Mouse (Mus musculus) gastrocnemius, postnatal 36 days (tissue): ENCODE measurements around the gene Olfr1352. TPM values are rescaled to one million over a fixed set of nuclear protein-coding genes. Genes with fewer than 3 reads are reported as not detected.
"Not testable (repeated sequence)": the region's sequence is repeated elsewhere in the genome, so short reads cannot be mapped to it uniquely, and the experiment has no call there.

Experiments used
- DNase-seq, 2 experiments: peaks; one replicate each; pipeline ENCODE4 v3.0.0; 2022
- intact Hi-C: fragments of 180-260 bp; cut with DNase I; formaldehyde crosslinking; loops from one replicate; pipeline ENCODE4 v1.15.1; 2025
- long read RNA-seq, 2 experiments: library from polyadenylated mRNA; stranded (forward); transcript quantifications; one replicate each; pipeline ENCODE4 v2.0.0; 2021
- total RNA-seq, 2 experiments: library from RNA; stranded (reverse); gene quantifications; 2 replicates each; pipeline ENCODE4 v1.2.3; 2021

The Olfr1352 gene
- total RNA-seq: not detected
- long read RNA-seq, experiment 1: 0 reads
- long read RNA-seq, experiment 2: 0 reads

GRCm38 (mm10) chr10:78980750-78981149 lies at the start of gene Olfr1352:
Gene Olfr1352 (plus strand): TSS chr10:78981050.
- intact Hi-C loops: no loop called here
- no peak for DNase-seq

- DNase-seq, intact Hi-C loops: not testable (repeated sequence)
Measured at GRCm38 (mm10) chr10:78950336-78950735, 30.5 kb upstream of the Olfr1352 start, which contains the start of gene Olfr8. Gene Olfr8 (plus strand): TSS chr10:78950636.

- DNase-seq, intact Hi-C loops: not testable (repeated sequence)
Measured at GRCm38 (mm10) chr10:78963009-78963408, 17.8 kb upstream of the Olfr1352 start, which contains the start of gene Olfr1353. Gene Olfr1353 (plus strand): TSS chr10:78963309.

- no peak for DNase-seq
Measured at GRCm38 (mm10) chr10:79012172-79012571, 31.3 kb downstream of the Olfr1352 start, which contains the start of gene Olfr1351. Gene Olfr1351 (plus strand): TSS chr10:79012472.

GRCm38 (mm10) chr10:79028441-79028840 lies 47.6 kb downstream of the Olfr1352 start, which contains the start of gene Olfr57:
Gene Olfr57 (plus strand): TSS chr10:79028741.
- intact Hi-C loops: no loop called here
- DNase-seq: no peak

More at GRCm38 (mm10) chr10:79012172-79012571, 31.3 kb downstream of the Olfr1352 start, which contains the start of gene Olfr1351:
- intact Hi-C loops: no loop called here

Other genes with a start within 250 kb of the Olfr1352 start
- gene Ccdc105, start 228.0 kb upstream of the Olfr1352 start, total RNA-seq: not detected
- gene Slc1a6, start 200.6 kb upstream of the Olfr1352 start, total RNA-seq: not detected
- gene Olfr1356, start 128.9 kb upstream of the Olfr1352 start, total RNA-seq: not detected
- not detected for gene Olfr1355, start 105.5 kb upstream of the Olfr1352 start, total RNA-seq
- not detected for gene Olfr1354, start 67.9 kb upstream of the Olfr1352 start, total RNA-seq
- not detected for gene Olfr8, start 30.4 kb upstream of the Olfr1352 start, total RNA-seq
- gene Olfr1353, start 17.7 kb upstream of the Olfr1352 start, total RNA-seq: not detected
- gene Olfr1351, start 31.4 kb downstream of the Olfr1352 start, total RNA-seq: not detected
- gene Olfr57, start 47.7 kb downstream of the Olfr1352 start, total RNA-seq: not detected
- gene 2610008E11Rik, start 116.5 kb downstream of the Olfr1352 start, total RNA-seq: 10 to 100 TPM in 1 of 2 experiments, 1 to 10 TPM in 1; 6.9 to 10.2 TPM
- not detected for gene Vmn2r80, start 167.7 kb downstream of the Olfr1352 start, total RNA-seq